Mouse (Mus musculus) cerebellum, postnatal 25 days (tissue): ENCODE measurements at regions not wholly inside any gene's neighbourhood (a gene's known extent, or its start where the extent isn't known, plus 50 kb on each side); places are given as distances from the start of the nearest gene placed in this dataset.
A peak's percentile ranks its signal among the peaks of the same experiment; 100 is the strongest.

Source experiments
- DNase-seq, 2 experiments: peaks; one replicate each; pipeline ENCODE4 v3.0.0; 2021; ENCODE audit warnings: mixed read lengths in 2 of 2

- DNase-seq, result no peak
Observed at GRCm38 (mm10) chr17:79282771-79283170, 72.1 kb downstream of the Cdc42ep3 start.

- no peak for DNase-seq
Observed at GRCm38 (mm10) chr17:79273551-79273950, 81.3 kb downstream of the Cdc42ep3 start.

GRCm38 (mm10) chr17:79259691-79260090 lies 95.2 kb downstream of the Cdc42ep3 start:
- DNase-seq, result peak in 1 of 2 experiments; percentile 42

- DNase-seq, result no peak
Observed at GRCm38 (mm10) chr17:79246962-79247902, 107.7 kb downstream of the Cdc42ep3 start.

GRCm38 (mm10) chr17:79244121-79244520 lies 110.8 kb downstream of the Cdc42ep3 start:
- DNase-seq, result peak; percentile 9 to 12

GRCm38 (mm10) chr17:79243426-79243825 lies 111.5 kb downstream of the Cdc42ep3 start:
- DNase-seq, result no peak

GRCm38 (mm10) chr17:79241489-79241888 lies 113.4 kb downstream of the Cdc42ep3 start:
- DNase-seq, result no peak

- no peak for DNase-seq
Observed at GRCm38 (mm10) chr17:79236244-79236781, 118.6 kb downstream of the Cdc42ep3 start.

- DNase-seq, result no peak
Observed at GRCm38 (mm10) chr17:79230653-79231489, 124.0 kb downstream of the Cdc42ep3 start.

- DNase-seq, result no peak
Observed at GRCm38 (mm10) chr17:79206563-79206962, 148.3 kb downstream of the Cdc42ep3 start.

- DNase-seq, result no peak
Observed at GRCm38 (mm10) chr17:79206111-79206510, 148.8 kb downstream of the Cdc42ep3 start.

GRCm38 (mm10) chr17:79199814-79200491 lies 148.2 kb downstream of the Qpct start:
- no peak for DNase-seq

- DNase-seq, result no peak
Observed at GRCm38 (mm10) chr17:79191871-79192373, 140.2 kb downstream of the Qpct start.

- no peak for DNase-seq
Observed at GRCm38 (mm10) chr17:79188282-79188681, 136.6 kb downstream of the Qpct start.

- no peak for DNase-seq
Observed at GRCm38 (mm10) chr17:79180277-79181130, 128.8 kb downstream of the Qpct start.

GRCm38 (mm10) chr17:79177259-79177658 lies 125.6 kb downstream of the Qpct start:
- no peak for DNase-seq

GRCm38 (mm10) chr17:79176356-79176755 lies 124.7 kb downstream of the Qpct start:
- no peak for DNase-seq

- no peak for DNase-seq
Observed at GRCm38 (mm10) chr17:79175381-79175780, 123.7 kb downstream of the Qpct start.

GRCm38 (mm10) chr17:79172328-79172727 lies 120.6 kb downstream of the Qpct start:
- DNase-seq, result no peak

GRCm38 (mm10) chr17:79170690-79171089 lies 119.0 kb downstream of the Qpct start:
- DNase-seq, result no peak

- DNase-seq, result no peak
Observed at GRCm38 (mm10) chr17:79167198-79167597, 115.5 kb downstream of the Qpct start.
